Mouse (Mus musculus) activated CD4-positive, CD25-positive, alpha-beta regulatory T cell, adult 9 weeks (primary cell): ENCODE data around the gene Ppt2. TPM values are rescaled to one million over a fixed set of nuclear protein-coding genes. Genes with fewer than 3 reads are reported as not detected.

Experiments used
- polyA plus RNA-seq: library from polyadenylated mRNA; unstranded; fragments of 100-300 nt; shearing (Covaris generic); gene quantifications from one replicate; pipeline ENCODE4 v1.2.1, GENCODE M21; 2017

Ppt2 gene
- polyA plus RNA-seq: 21.7 TPM

DNA sequence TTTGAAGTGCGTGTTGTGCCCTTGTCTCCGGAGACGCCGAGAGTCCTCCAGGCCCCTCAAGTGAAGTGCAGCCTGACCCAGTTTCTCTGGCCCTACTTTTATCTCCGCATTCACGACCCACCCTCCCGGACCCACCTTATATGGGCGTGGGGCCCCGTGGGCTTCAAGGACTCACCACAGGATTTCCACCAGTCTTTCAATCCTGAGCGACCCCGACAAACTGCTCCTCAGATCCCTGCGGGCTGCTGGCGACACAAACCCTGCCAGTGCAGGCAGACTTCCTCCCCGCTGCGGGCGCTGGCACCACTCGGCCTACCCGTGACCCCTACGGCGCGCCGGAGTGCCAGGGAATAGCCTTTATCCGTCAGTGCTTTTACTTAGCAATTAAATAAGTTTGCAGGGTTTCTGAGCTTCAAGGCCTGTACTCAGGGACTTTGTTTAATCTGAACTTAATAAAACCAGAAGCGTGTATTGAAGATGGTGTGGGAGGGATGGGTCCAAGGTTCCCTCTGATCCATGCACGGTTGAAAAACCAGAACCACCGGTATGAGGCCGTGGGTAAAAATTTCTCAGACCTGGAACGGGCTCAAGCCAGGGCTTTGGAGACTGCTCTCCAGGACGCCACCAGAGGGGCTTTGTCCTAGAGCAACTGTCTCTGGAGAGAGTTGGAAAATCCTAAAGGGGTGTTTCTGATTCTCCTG, at the start of gene Ppt2:
Ppt2 (minus strand) TSS at position 568 of the 701 bp plus-strand sequence.

DNA sequence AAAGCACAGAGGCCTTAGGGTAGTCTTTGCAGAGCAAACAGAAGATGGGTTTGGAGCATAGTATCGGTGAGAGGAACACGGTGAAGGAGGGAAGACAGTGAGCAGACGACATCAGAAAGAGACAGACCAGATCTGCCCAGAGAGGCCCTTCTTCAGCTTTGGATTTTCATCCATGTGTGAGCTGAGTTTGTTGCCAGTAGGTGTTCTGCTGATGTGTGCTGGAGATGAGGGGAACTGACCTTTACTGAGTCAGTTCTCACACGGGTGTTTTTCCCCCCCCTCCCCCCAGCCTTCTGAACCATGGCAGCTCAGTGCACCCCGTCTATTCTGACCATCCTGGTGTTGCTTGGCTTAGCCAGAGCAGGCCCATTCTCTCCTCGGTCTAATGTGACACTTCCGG, 41.9 kb upstream of the Ppt2 start, which contains the start of gene Tnxb:
Tnxb (plus strand) TSS at position 301 of the 400 bp plus-strand sequence.

DNA sequence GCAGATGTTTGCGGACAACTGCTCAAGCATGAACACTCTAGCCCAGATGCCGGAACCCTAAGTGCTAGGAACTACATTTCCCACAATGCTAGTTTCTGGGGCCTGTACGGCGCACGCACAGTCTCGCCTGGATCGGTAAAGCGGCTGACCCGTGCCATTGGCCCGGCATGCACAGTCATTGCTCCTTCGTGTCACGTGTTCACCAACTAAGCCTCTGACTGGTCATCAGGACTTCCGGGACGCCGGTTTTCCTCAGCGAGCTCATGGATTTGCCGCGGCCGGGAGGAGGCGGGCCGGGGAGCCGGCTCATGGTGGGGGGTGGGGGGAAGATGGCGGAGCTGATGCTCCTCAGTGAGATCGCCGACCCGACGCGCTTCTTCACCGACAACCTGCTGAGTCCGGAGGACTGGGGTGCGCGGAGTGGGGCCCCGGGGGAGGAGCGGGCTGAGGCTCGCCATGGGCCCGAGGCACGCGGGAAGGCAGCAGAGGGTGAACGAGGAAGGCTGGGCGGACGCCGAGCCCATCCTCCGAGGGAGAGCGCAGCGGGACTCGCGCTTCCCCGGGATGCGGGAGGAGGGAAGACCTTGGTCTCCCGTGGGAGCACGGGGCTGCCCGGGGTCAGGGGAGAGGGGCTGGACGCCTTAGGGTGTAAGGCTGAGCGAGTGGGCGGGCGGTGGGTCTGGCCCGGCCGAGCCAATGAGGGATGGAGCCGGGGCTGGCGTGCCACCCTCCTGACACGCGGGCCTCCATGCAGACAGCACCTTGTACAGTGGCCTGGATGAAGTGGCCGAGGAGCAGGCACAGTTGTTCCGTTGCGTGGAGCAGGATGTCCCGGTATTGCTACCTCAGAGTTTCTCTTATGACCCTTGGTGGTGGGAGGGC, 18.8 kb upstream of the Ppt2 start, which contains the start of gene Atf6b:
Atf6b (plus strand) TSS at position 241 of the 882 bp plus-strand sequence.

DNA sequence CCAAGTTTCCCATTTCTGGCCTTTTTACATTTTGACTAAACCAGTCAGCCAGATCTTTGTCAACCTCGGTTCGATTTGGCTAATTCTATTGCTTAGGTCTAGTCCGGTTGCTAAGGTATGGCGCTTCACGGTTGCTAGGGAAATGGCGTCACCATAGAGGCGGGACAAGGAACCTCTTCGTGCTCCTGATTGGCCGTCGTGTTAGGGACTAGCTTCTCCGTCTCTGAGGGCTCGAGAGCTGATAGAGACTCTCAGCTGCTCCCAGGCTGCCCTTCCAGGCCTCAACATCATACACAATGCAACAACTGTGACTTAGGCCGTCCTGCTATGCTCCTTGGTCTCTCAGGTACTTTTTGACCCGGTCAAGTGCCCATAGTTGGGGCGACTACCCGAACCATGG, 16.3 kb upstream of the Ppt2 start, which contains the start of gene Fkbpl:
Fkbpl (plus strand) TSS at position 157 of the 400 bp plus-strand sequence.

DNA sequence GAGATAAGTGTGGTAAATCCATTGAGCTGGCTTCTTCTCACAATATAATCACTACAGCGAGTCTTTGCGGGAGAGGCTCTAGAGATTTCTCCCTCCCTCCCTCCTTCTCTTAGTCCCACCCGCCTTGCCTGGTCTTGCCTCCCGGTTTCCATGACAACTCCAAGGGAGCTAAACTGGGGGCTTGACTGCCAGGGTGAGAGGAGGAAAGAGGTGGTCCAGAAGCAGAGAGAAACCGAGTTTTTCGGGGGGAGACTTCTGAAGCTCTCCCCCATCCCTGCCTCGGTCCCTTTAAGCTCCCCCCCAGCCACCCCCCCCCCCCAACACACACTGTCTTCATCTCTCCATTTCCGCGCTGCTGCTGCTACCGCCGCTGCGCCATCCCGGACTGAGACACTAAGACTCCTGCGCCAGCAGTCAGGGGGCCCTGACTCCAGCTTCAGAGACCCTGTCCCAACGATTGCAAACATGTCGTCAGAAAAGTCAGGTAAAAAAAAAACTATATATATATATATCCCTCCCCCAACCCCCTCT, 976 bp upstream of the Ppt2 start, which contains the start of gene Prrt1:
Prrt1 (plus strand) TSS at position 313 of the 531 bp plus-strand sequence.

DNA sequence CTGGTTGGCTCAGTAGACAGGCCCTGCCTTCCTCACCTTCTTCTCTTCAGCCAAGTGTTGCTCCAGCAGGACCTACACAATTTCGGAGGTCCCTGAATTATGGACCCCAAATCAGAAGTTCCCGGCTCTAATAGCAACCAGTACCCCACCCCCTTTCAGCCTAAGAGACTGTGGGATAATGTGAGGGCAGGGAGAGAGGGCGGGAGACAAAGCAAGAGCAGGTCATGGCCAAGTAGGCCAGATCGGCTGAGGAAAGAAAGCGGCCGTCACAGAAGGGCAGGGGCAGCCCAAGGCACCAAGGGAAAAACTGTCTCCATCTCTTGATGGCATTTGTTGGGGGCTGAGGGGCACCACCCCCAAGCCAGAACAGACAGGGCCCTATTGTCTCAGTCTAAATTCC, 12.4 kb downstream of the Ppt2 start, which contains the start of gene Egfl8:
Egfl8 (minus strand) TSS at position 101 of the 400 bp plus-strand sequence.

DNA sequence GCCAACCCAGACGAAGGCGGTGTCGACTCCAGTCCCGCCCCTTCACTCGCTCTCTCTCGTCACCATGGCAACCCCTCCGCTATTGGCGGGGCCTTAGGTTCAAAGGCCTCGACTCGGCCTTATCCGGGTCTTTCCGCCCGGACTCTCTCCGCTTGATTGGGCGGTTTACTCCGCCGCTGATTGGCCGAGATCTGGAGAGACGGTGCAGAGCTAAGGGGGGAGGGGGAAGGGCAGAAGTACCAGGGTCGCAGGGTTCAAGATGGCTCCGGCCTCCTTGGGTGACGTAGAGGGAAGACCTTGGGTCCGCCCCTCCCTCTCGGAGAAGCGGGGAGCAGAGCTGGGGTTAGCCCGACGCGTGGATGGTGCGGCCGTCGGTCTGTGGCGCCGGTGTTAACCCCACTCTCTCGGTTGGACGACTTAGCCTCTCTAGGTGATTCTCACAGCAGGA, 24.2 kb downstream of the Ppt2 start, which contains the start of gene Agpat1:
Agpat1 (plus strand) TSS at position 202 of the 448 bp plus-strand sequence.

DNA sequence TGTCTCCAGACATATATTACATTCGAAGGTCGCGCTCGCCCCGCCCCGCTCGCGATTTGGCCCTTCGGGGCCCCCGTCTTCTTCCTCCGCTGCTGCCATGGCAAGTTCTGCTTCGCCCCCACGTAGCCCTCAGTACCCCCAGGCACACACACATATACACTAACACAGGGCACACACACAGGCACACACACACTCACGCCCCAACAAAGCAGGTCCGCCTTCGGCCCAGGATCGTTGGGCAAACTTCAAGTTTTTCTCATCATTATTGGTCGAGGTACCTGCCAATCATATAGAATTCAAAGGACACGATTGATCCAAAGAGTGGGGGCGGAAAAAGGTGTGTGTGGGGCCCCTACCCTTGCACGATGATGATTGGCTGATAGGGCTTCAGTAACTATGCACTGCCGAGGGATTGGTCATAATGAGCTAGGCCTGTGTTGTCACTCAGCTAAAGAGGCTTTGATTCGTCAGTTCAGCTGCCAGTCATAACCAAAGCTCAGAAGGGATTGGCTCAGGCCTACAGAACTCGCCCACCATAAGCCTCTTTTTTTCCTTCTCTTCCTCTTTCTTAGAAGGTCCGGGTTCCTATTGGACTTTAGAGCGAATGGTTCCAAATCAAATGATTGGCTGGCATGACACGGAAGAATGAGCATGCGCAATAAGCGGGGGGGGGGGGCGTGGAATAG, 24.8 kb downstream of the Ppt2 start, which contains the start of gene Rnf5:
Rnf5 (minus strand) TSS at position 316 of the 686 bp plus-strand sequence.

DNA sequence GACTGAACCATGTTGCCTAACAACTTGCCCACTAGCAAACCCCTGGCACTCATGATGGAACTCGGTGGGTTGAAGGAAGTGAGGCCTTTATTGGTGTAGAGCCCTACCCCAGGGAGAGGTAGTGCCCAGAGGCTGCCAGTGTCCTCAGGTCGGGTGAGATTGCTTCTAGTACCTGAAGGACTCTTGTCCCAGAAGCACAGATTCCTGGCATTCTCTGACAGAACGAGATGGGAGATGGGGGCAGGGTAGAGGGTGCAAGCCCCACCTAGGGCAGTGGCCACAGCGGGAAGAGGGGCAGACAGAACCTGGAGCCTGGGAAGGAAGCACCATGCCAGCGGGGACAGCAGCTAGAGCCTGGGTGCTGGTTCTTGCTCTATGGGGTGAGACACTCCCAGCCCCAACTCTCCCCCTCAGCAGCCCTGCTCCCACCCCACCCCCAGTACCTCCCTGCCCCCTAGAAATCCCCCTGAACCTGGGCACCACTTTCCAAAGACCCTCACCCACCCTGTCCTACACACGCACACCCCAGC, 30.7 kb downstream of the Ppt2 start, which contains the start of gene Ager:
Ager (plus strand) TSS at position 297 of the 530 bp plus-strand sequence.

DNA sequence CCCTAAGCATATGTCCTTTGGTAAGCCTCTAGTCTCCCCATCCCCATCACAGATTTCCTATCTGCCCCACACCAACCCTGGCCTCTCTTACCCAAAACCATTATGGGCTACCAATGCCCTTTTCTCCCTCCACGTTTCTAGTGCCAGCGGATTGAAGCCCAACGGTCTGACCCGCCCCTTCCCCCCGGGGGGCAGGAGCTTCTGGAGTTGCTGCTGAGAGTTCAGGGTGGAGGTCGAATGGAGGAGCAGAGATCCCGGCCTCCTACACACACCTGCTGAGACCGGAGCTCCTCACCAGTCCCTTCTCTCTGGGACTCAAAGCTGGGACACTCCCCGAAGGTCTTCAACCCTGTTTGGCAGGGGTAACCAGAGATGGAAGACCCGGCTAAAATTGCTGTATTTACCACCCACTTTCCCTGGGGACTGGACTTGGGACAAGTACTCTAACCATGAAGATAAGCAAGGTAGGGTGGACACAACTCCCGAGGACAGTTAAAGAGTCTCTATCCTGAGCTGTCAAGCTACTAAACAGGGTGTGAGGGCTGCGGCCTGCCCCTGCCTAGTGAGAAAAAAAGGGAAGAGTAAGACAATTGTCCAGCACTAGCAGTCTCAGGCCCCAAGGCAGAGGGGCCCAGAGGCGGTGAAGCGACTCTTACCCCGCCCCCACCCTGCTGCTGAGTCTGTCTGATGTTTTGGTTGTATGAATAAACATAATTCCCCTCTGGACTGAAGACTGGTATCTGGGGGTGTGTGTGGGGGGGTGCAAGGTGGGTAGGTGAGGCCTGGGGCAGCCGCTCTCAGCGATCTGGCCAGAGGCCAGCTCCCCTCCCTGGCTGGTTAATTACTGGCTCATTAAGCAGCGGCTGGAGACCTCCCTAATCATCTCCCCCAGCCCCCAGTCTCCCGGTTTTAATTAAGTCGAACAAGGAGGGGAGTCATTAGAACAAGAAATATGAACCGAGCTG, 37.0 kb downstream of the Ppt2 start, which contains the start of gene Pbx2:
Pbx2 (plus strand) TSS at position 238 of the 965 bp plus-strand sequence.

DNA sequence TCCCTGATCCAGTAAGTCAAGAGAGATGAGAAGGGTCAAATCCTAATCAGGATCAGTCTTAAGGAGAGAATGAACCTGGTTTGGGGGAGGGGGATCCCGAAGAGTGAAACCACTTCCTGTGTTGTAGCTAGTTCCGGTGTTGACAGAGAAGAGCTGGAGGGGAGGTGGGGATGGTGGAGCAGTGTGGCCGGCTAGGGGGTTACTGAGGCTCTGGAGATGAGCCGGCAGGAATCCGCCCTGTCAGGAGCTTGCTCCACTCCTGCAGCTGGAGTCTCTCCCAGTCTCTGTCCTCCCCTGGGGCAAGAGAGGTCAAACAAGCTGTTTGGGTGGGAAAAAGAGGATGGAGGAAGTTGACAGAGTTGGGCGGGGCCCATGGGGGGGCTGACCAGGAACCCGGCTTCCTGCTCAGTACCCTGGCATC, 38.6 kb downstream of the Ppt2 start, which contains the start of gene Gpsm3:
Gpsm3 (plus strand) TSS at position 126 of the 421 bp plus-strand sequence.

Other genes with a start within 250 kb of the Ppt2 start
- 0.27 TPM for gene BC051142, start 229.7 kb downstream of the Ppt2 start, polyA plus RNA-seq
- gene Btnl4, start 151.2 kb downstream of the Ppt2 start, polyA plus RNA-seq: 0.48 TPM
- 0.35 TPM for gene Btnl6, start 111.2 kb downstream of the Ppt2 start, polyA plus RNA-seq
- 0.15 TPM for gene Notch4, start 64.2 kb downstream of the Ppt2 start, polyA plus RNA-seq
- gene Gpsm3, start 38.7 kb downstream of the Ppt2 start, polyA plus RNA-seq: 287 TPM
- 12.4 TPM for gene Pbx2, start 37.2 kb downstream of the Ppt2 start, polyA plus RNA-seq
- gene Ager, start 30.6 kb downstream of the Ppt2 start, polyA plus RNA-seq: 2.2 TPM
- 112 TPM for gene Rnf5, start 24.8 kb downstream of the Ppt2 start, polyA plus RNA-seq
- 31.1 TPM for gene Agpat1, start 24.2 kb downstream of the Ppt2 start, polyA plus RNA-seq
- 4.0 TPM for gene Egfl8, start 12.5 kb downstream of the Ppt2 start, polyA plus RNA-seq
- gene Prrt1, start 1.0 kb upstream of the Ppt2 start, polyA plus RNA-seq: 1.9 TPM
- 5.1 TPM for gene Fkbpl, start 16.3 kb upstream of the Ppt2 start, polyA plus RNA-seq
- 80.4 TPM for gene Atf6b, start 18.6 kb upstream of the Ppt2 start, polyA plus RNA-seq
- not detected for gene Tnxb, start 42.0 kb upstream of the Ppt2 start, polyA plus RNA-seq
- gene C4b, start 115.4 kb upstream of the Ppt2 start, polyA plus RNA-seq: 0.12 TPM
- gene Cyp21a1, start 176.1 kb upstream of the Ppt2 start, polyA plus RNA-seq: not detected
- gene Stk19, start 208.4 kb upstream of the Ppt2 start, polyA plus RNA-seq: 38.5 TPM
- 73.8 TPM for gene Dxo, start 208.5 kb upstream of the Ppt2 start, polyA plus RNA-seq
- 150 TPM for gene Skiv2l, start 221.7 kb upstream of the Ppt2 start, polyA plus RNA-seq
- gene Nelfe, start 221.9 kb upstream of the Ppt2 start, polyA plus RNA-seq: 41.3 TPM
- 1.3 TPM for gene Cfb, start 234.0 kb upstream of the Ppt2 start, polyA plus RNA-seq